Mouse (Mus musculus) kidney, postnatal 0 days (tissue): ENCODE data around the gene Sorcs3. TPM values are rescaled to one million over a fixed set of nuclear protein-coding genes. Genes with fewer than 3 reads are reported as not detected.

ENCODE experiments used
- ATAC-seq: fragments of 200-750 bp; cut with Nextera tagmentation; replicated peaks from 2 replicates; pipeline ENCODE4 v1.8.0; 2017; ENCODE audit warnings: low read depth, moderate number of reproducible peaks, moderate TSS enrichment, moderate library complexity; ENCODE audit not compliant: low FRiP score
- DNase-seq: peaks from one replicate; pipeline ENCODE4 v3.0.0-alpha.2; 2016; ENCODE audit warnings: low spot score
- H3K27ac ChIP-seq: fragments of 300-500 bp; sonication (generic); 2 replicates; pipeline ENCODE4 v1.5.1; 2014; ENCODE audit warnings: mild to moderate bottlenecking
- H3K27me3 ChIP-seq: fragments of 300-500 bp; sonication (generic); 2 replicates; pipeline ENCODE4 v1.6.1; 2014; ENCODE audit warnings: low read length, mixed read lengths; ENCODE audit not compliant: insufficient read depth
- H3K36me3 ChIP-seq: fragments of 300-500 bp; sonication (generic); 2 replicates; pipeline ENCODE4 v1.6.1; 2014; ENCODE audit warnings: low read length, mixed read lengths; ENCODE audit not compliant: insufficient read depth
- H3K4me1 ChIP-seq: fragments of 300-500 bp; sonication (generic); replicated peaks from 2 replicates; pipeline ENCODE4 v1.6.1; 2014; ENCODE audit warnings: antibody characterized with exemption, low read length, mixed read lengths; ENCODE audit not compliant: insufficient read depth
- H3K4me2 ChIP-seq: fragments of 300-500 bp; sonication (generic); 2 replicates; pipeline ENCODE4 v1.6.1; 2014; ENCODE audit warnings: mild to moderate bottlenecking, low read length, moderate library complexity, mixed read lengths
- H3K4me3 ChIP-seq: fragments of 300-500 bp; sonication (generic); replicated peaks from 2 replicates; pipeline ENCODE4 v1.5.1; 2014; ENCODE audit warnings: low read depth, low read length
- H3K9ac ChIP-seq: fragments of 300-500 bp; sonication (generic); 2 replicates; pipeline ENCODE4 v1.6.1; 2014; ENCODE audit warnings: low read depth, low read length
- H3K9me3 ChIP-seq: fragments of 300-500 bp; sonication (generic); replicated peaks from 2 replicates; pipeline ENCODE4 v1.6.1; 2016; ENCODE audit warnings: low read length, inconsistent platforms, mixed read lengths
- CTCF ChIP-seq: IDR thresholded peaks from 2 replicates; pipeline ENCODE4 v1.5.1; 2016; ENCODE audit warnings: antibody characterized with exemption, low read depth, mild to moderate bottlenecking, moderate library complexity
- WGBS: fragments of 180-500 bp; shearing (Covaris S2); extraction: QIAGEN DNeasy Blood & Tissue Kit; methylation state at CpG from one replicate; pipeline ENCODE4 v1.1.7; 2014; 5-methylcytosine and 5-hydroxymethylcytosine counted together
- polyA plus RNA-seq: library from polyadenylated mRNA; unstranded; fragments of >200 nt; fragmentation: Nextera tagmentation; extraction: Ambion mirVana; gene quantifications from 2 replicates; pipeline ENCODE4 v1.2.1, GENCODE M21; 2015

Sorcs3 gene
- polyA plus RNA-seq, 1 experiment from 2014 or later = 0.93 TPM

DNA sequence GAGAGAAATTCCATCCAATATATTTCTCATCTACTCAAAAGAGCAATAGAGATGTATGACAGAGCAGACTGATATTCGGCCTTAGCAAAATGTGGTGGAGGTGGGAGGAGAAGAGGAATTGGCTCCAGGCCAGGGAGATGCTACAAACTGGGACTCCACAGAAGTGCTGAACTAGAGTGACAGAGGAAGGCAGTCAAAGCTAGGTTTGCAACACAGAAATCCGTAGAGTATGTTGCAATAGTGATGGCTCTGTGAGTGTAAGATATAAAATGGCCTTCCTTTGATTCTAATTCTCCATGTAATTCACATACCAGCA is 340.3 kb downstream of the Sorcs3 start:
- Histone ChIP-seq H3K36me3 (no peaks in the 10 kb centered on the region), H3K9ac (no peak overlapping the region), H3K4me3 (no peak overlapping the region), H3K27me3 (no peaks in the 10 kb centered on the region), H3K4me1 (no peaks in the 10 kb centered on the region), H3K27ac (no peak overlapping the region), H3K9me3 (no peaks in the 10 kb centered on the region), H3K4me2 (no peak overlapping the region)
- 90% methylated on average over 2 of the region's 2 CpGs for WGBS
- ATAC-seq (no peak), DNase-seq (no peak)
- TF ChIP-seq CTCF = no peak

- Histone ChIP-seq H3K27ac (no peak overlapping the region), H3K27me3 (no peaks in the 10 kb centered on the region), H3K4me2 (no peak overlapping the region), H3K9ac (no peak overlapping the region), H3K4me1 (no peaks in the 10 kb centered on the region), H3K36me3 (no peaks in the 10 kb centered on the region), H3K9me3 (no peaks in the 10 kb centered on the region), H3K4me3 (no peak overlapping the region)
- 50% methylated on average over 9 of the region's 9 CpGs for WGBS
- no peak for DNase-seq
- no peak for ATAC-seq
- TF ChIP-seq CTCF = no peak
Observed at GRCm38 (mm10) chr19:48548143-48548881, 342.5 kb downstream of the Sorcs3 start.

- no peak overlapping the region for H3K4me3 ChIP-seq
- H3K27ac ChIP-seq = no peak overlapping the region
- ATAC-seq = no peak
- H3K9ac ChIP-seq = no peak overlapping the region
- WGBS = 33% methylated on average over 2 of the region's 2 CpGs
- no peaks in the 10 kb centered on the region for H3K4me1 ChIP-seq
- TF ChIP-seq CTCF = no peak
- no peak overlapping the region for H3K4me2 ChIP-seq
- H3K9me3 ChIP-seq = no peaks in the 10 kb centered on the region
- no peaks in the 10 kb centered on the region for H3K27me3 ChIP-seq
- DNase-seq = no peak
- H3K36me3 ChIP-seq = no peaks in the 10 kb centered on the region
Observed at GRCm38 (mm10) chr19:48559432-48559831, 353.6 kb downstream of the Sorcs3 start.

DNA sequence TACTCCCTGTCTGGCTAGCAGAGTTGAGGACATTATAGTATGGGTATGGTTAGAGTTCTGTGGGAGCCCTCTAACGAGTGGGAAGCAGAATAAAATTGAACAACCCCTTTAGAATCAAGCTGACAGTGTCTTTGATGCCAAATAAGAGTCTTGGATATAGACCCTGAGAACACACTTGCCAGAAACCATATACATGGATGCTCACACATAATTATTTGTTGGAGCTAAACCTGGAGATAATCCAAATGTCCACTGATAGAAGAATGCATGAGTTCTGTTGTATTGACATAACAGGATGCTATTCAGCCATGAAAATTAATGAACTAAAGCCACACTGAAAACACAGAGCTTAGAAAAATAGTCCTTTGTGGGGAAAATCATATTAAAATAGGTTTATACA is 369.9 kb downstream of the Sorcs3 start:
- Histone ChIP-seq H3K36me3 (no peaks in the 10 kb centered on the region), H3K9me3 (no peaks in the 10 kb centered on the region), H3K4me3 (no peak overlapping the region), H3K27me3 (no peaks in the 10 kb centered on the region), H3K9ac (no peak overlapping the region), H3K4me1 (0 out of 2 replicates have a peak, but pooled peaks cover 4% of the 10 kb centered on the region), H3K27ac (no peak overlapping the region), H3K4me2 (no peak overlapping the region)
- no peak for TF ChIP-seq CTCF
- DNase-seq (no peak), ATAC-seq (no peak)
- 36% methylated on average over 1 of the region's 1 CpGs for WGBS

GRCm38 (mm10) chr19:48577169-48577568 is 371.3 kb downstream of the Sorcs3 start:
- Histone ChIP-seq H3K36me3 (no peaks in the 10 kb centered on the region), H3K4me1 (0 out of 2 replicates have a peak, but pooled peaks cover 4% of the 10 kb centered on the region), H3K9me3 (no peaks in the 10 kb centered on the region), H3K4me3 (no peak overlapping the region), H3K4me2 (no peak overlapping the region), H3K27me3 (no peaks in the 10 kb centered on the region), H3K27ac (no peak overlapping the region), H3K9ac (no peak overlapping the region)
- DNase-seq (no peak), ATAC-seq (no peak)
- TF ChIP-seq CTCF = no peak
- WGBS = 80% methylated on average over 5 of the region's 5 CpGs

GRCm38 (mm10) chr19:48584938-48585560 is 379.2 kb downstream of the Sorcs3 start:
- no peak overlapping the region for H3K9ac ChIP-seq
- H3K27me3 ChIP-seq = no peaks in the 10 kb centered on the region
- no peaks in the 10 kb centered on the region for H3K4me1 ChIP-seq
- peak; percentile 7 for DNase-seq
- H3K9me3 ChIP-seq = no peaks in the 10 kb centered on the region
- TF ChIP-seq CTCF = no peak
- H3K4me3 ChIP-seq = no peak overlapping the region
- no peak overlapping the region for H3K4me2 ChIP-seq
- no peak overlapping the region for H3K27ac ChIP-seq
- WGBS = 51% methylated on average over 8 of the region's 8 CpGs
- H3K36me3 ChIP-seq = no peaks in the 10 kb centered on the region
- no peak for ATAC-seq

GRCm38 (mm10) chr19:48616951-48617350 is 411.1 kb downstream of the Sorcs3 start:
- Histone ChIP-seq H3K36me3 (no peaks in the 10 kb centered on the region), H3K9ac (no peak overlapping the region), H3K4me3 (no peak overlapping the region), H3K27ac (no peak overlapping the region), H3K27me3 (no peaks in the 10 kb centered on the region), H3K4me2 (no peak overlapping the region), H3K4me1 (no peaks in the 10 kb centered on the region), H3K9me3 (no peaks in the 10 kb centered on the region)
- no peak for DNase-seq
- 61% methylated on average over 1 of the region's 1 CpGs for WGBS
- TF ChIP-seq CTCF = no peak
- ATAC-seq = no peak
